Mouse (Mus musculus): ENCODE data around the gene March10. TPM values are rescaled to one million over a fixed set of nuclear protein-coding genes. Genes with fewer than 3 reads are reported as not detected.

Gene March10
- polyA plus RNA-seq, 1 experiment from 2014 or later: not detected

- Histone ChIP-seq H3K4me2 (no peak overlapping the region), H3K36me3 (replicated peaks) (no peaks in the 10 kb centered on the region), H3K4me3 (replicated peaks) (no peak overlapping the region), H3K9me3 (no peaks in the 10 kb centered on the region), H3K9ac (no peak overlapping the region), H3K27ac (no peak overlapping the region), H3K27me3 (no peaks in the 10 kb centered on the region), H3K4me1 (0 out of 2 replicates have a peak, but pooled peaks cover 2% of the 10 kb centered on the region)
- 87% methylated on average over 7 of the region's 7 CpGs for WGBS
- ATAC-seq (ENCODE audit: low FRiP score): no peak
Measured at GRCm38 (mm10) chr11:105438907-105439306, 17.6 kb downstream of the March10 start.

DNA sequence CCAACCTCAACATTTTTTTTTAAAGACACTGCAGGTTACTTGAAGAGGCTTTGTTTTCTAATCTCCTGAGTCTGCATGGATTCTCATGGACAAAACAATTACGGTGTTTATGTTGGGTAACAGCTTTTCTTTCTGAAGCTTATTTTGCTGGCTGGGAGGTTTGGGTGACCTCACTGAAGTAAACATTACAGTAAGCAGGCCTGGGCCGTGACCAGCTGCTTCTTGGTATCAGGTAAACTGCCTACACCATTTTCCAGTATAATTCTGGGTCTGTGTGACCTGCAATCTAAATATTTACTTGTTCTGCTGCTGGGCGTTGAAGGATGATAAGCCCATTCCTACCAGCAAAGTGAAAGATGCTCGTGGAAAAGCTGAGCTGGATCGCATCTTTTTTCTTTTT, 30.1 kb downstream of the March10 start:
- Histone ChIP-seq H3K4me3 (replicated peaks) (no peak overlapping the region), H3K4me2 (no peak overlapping the region), H3K36me3 (replicated peaks) (no peaks in the 10 kb centered on the region), H3K9me3 (no peaks in the 10 kb centered on the region), H3K9ac (no peak overlapping the region), H3K27me3 (no peaks in the 10 kb centered on the region), H3K27ac (no peak overlapping the region), H3K4me1 (no peaks in the 10 kb centered on the region)
- WGBS: 88% methylated on average over 5 of the region's 5 CpGs
- ATAC-seq (ENCODE audit: low FRiP score): no peak

DNA sequence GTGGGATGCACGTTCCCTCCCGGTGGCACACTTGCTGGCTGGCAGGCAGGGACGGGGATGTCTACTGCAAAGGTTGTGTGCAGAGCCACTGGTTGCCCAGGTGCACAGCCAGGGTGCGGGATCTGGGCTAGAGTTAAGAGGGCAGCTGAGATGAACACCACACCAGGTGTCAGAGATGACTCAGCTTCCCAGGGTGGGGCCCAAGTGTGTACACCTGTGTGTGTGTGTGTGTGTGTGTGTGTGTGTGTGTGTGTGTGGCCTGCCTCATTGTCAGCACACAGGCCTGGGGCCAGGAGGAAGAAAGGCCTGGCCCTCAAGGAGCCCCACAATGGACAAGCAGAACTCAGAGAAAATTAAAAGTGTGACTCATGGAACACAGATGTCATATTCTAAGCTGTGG, 31.9 kb downstream of the March10 start:
- Histone ChIP-seq H3K9me3 (no peaks in the 10 kb centered on the region), H3K4me2 (no peak overlapping the region), H3K4me3 (replicated peaks) (no peak overlapping the region), H3K36me3 (replicated peaks) (no peaks in the 10 kb centered on the region), H3K4me1 (no peaks in the 10 kb centered on the region), H3K27me3 (no peaks in the 10 kb centered on the region), H3K9ac (no peak overlapping the region), H3K27ac (no peak overlapping the region)
- ATAC-seq (ENCODE audit: low FRiP score): no peak
- 93% methylated on average over 4 of the region's 4 CpGs for WGBS

DNA sequence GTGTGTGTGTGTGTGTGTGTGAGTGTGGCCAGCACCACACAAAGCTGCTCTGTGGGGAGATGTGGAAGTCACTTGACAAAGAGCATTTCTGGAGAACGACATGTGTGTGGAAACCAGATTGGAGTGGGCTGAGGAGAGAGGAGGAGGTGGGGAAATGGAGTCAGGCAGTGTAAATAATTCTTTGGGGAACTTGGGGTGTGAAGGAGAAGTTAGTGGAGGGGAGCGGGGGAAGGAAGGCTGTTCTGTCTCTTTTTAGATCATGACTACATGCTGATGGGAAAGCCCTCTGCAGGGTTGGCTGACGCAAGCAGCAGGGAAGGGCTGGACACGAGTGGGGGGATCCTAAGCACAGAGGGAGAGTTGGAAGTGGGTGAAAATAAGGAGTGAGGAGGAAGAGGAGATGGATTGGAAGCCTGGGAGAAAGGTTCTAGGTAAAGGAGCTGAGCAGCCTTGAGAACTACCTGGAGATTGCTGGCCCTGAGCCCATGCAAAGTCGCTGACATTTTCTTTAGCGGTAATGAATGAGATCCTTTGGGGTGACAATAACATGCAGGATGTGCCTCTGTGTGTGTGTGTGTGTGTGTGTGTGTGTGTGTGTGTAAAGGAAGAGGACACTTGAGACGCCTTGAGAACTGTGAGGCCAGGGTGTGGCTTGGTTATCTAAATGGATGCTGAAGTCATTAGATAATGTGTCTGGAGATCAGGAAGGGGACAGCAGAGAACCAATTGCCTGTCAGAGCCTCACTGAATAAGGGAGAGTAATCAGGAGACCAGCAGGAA, 35.7 kb downstream of the March10 start:
- H3K36me3 ChIP-seq (replicated peaks): no peaks in the 10 kb centered on the region
- H3K4me2 ChIP-seq: no peak overlapping the region
- no peaks in the 10 kb centered on the region for H3K4me1 ChIP-seq
- no peaks in the 10 kb centered on the region for H3K9me3 ChIP-seq
- 83% methylated on average over 7 of the region's 7 CpGs for WGBS
- no peak overlapping the region for H3K4me3 ChIP-seq (replicated peaks)
- H3K27ac ChIP-seq: no peak overlapping the region
- no peaks in the 10 kb centered on the region for H3K27me3 ChIP-seq
- no peak overlapping the region for H3K9ac ChIP-seq
- ATAC-seq (ENCODE audit: low FRiP score): no peak

DNA sequence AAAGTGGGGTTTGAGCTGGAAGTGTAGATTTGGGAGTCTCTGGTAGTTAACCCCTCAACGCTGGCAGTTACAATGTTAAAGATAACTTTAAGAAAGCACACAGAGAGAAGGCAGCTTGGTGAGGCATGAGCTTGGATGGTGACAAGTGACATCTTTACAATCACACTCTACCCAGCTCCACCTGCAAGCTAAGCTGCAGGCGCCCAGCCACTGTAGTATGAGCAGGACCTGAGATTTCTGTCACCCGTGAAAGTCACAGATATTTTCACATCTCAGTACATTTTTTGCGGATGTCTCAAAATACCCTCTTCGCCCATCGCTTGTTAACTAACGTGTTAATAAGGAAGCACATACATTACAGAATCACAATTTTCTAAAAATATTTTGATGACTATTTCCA, 36.6 kb downstream of the March10 start:
- ATAC-seq (ENCODE audit: low FRiP score): no peak
- Histone ChIP-seq H3K9me3 (no peaks in the 10 kb centered on the region), H3K27ac (no peak overlapping the region), H3K4me3 (replicated peaks) (no peak overlapping the region), H3K36me3 (replicated peaks) (no peaks in the 10 kb centered on the region), H3K4me2 (no peak overlapping the region), H3K9ac (no peak overlapping the region), H3K4me1 (no peaks in the 10 kb centered on the region), H3K27me3 (no peaks in the 10 kb centered on the region)
- 95% methylated on average over 7 of the region's 7 CpGs for WGBS

DNA sequence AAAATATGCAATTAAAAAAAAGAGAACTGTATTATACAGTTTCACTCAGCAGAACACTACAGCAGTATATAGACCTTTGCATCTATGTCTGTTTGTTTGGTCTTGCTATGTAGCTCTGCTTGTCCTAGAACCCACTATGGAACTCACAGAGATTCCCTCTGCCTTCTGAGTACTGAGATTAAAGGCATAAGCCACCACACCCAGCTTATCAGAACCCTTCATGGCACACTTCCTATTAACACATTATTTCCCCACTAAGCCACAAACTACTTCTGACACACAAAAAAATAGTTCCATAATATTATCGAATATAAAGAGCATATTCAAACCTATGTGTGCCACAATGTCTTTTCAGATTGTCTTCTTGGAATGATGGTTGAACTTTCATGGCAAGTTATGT, 42.5 kb downstream of the March10 start:
- Histone ChIP-seq H3K4me1 (no peaks in the 10 kb centered on the region), H3K4me2 (no peak overlapping the region), H3K4me3 (replicated peaks) (no peak overlapping the region), H3K9ac (no peak overlapping the region), H3K9me3 (no peaks in the 10 kb centered on the region), H3K27ac (no peak overlapping the region), H3K36me3 (replicated peaks) (no peaks in the 10 kb centered on the region), H3K27me3 (no peaks in the 10 kb centered on the region)
- no peak for ATAC-seq (ENCODE audit: low FRiP score)
- WGBS: 98% methylated on average over 1 of the region's 1 CpGs

- 95% methylated on average over 11 of the region's 11 CpGs for WGBS
- Histone ChIP-seq H3K9ac (no peak overlapping the region), H3K27me3 (no peaks in the 10 kb centered on the region), H3K9me3 (no peaks in the 10 kb centered on the region), H3K27ac (no peak overlapping the region), H3K36me3 (replicated peaks) (no peaks in the 10 kb centered on the region), H3K4me1 (peaks cover 22% of the 10 kb centered on the region), H3K4me2 (no peak overlapping the region), H3K4me3 (replicated peaks) (no peak overlapping the region)
- ATAC-seq (ENCODE audit: low FRiP score): no peak
Measured at GRCm38 (mm10) chr11:105409408-105409807, 47.1 kb downstream of the March10 start.

GRCm38 (mm10) chr11:105407846-105408441, 48.6 kb downstream of the March10 start:
- Histone ChIP-seq H3K4me2 (no peak overlapping the region), H3K9ac (no peak overlapping the region), H3K9me3 (no peaks in the 10 kb centered on the region), H3K4me3 (replicated peaks) (no peak overlapping the region), H3K36me3 (replicated peaks) (no peaks in the 10 kb centered on the region), H3K27ac (no peak overlapping the region), H3K27me3 (no peaks in the 10 kb centered on the region), H3K4me1 (peaks cover 22% of the 10 kb centered on the region)
- ATAC-seq (ENCODE audit: low FRiP score): 0 out of 2 replicates have a peak, but pooled peaks have one; percentile 27
- WGBS: 40% methylated on average over 6 of the region's 6 CpGs

- H3K27me3 ChIP-seq: no peaks in the 10 kb centered on the region
- H3K36me3 ChIP-seq (replicated peaks): no peaks in the 10 kb centered on the region
- H3K9ac ChIP-seq: no peak overlapping the region
- H3K4me3 ChIP-seq (replicated peaks): no peak overlapping the region
- no peak overlapping the region for H3K4me2 ChIP-seq
- no peaks in the 10 kb centered on the region for H3K9me3 ChIP-seq
- WGBS: 72% methylated on average over 9 of the region's 9 CpGs
- no peak for ATAC-seq (ENCODE audit: low FRiP score)
- H3K4me1 ChIP-seq: peaks cover 11% of the 10 kb centered on the region
- no peak overlapping the region for H3K27ac ChIP-seq
Measured at GRCm38 (mm10) chr11:105402355-105402754, 54.2 kb downstream of the March10 start.

DNA sequence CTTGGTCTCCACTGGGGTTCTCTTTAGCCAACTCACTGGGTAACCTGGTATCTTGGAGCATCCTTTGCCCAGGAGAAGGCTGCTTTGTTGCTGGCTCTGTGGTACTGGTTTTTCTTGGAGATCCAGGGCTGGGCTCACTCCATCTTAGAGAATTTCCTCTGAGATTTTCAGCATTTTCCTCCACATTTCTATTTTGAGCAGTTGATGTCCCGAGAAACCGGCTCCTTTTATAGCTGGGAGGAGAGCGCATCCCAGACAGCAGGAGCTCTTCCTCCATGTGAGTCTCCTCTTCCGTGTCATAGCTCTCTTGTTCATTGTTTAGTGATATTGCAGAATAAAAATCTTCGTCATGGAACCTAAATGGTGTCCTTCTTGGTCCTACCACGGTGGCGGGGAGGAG, 66.2 kb downstream of the March10 start:
- Histone ChIP-seq H3K9ac (no peak overlapping the region), H3K9me3 (no peaks in the 10 kb centered on the region), H3K27ac (no peak overlapping the region), H3K4me2 (no peak overlapping the region), H3K4me3 (replicated peaks) (no peak overlapping the region), H3K4me1 (peaks cover 9% of the 10 kb centered on the region; the same call in 1 of the 2 replicates), H3K27me3 (no peaks in the 10 kb centered on the region), H3K36me3 (replicated peaks) (no peaks in the 10 kb centered on the region)
- 91% methylated on average over 7 of the region's 7 CpGs for WGBS
- ATAC-seq (ENCODE audit: low FRiP score): no peak

- Histone ChIP-seq H3K4me2 (no peak overlapping the region), H3K4me3 (replicated peaks) (no peak overlapping the region), H3K4me1 (peaks cover 9% of the 10 kb centered on the region; the same call in 1 of the 2 replicates), H3K27ac (no peak overlapping the region), H3K27me3 (no peaks in the 10 kb centered on the region), H3K9me3 (no peaks in the 10 kb centered on the region), H3K9ac (no peak overlapping the region), H3K36me3 (replicated peaks) (no peaks in the 10 kb centered on the region)
- WGBS: 56% methylated on average over 2 of the region's 2 CpGs
- ATAC-seq (ENCODE audit: low FRiP score): no peak; the same call in 1 of the 2 replicates
Measured at GRCm38 (mm10) chr11:105388636-105389035, 67.9 kb downstream of the March10 start.

DNA sequence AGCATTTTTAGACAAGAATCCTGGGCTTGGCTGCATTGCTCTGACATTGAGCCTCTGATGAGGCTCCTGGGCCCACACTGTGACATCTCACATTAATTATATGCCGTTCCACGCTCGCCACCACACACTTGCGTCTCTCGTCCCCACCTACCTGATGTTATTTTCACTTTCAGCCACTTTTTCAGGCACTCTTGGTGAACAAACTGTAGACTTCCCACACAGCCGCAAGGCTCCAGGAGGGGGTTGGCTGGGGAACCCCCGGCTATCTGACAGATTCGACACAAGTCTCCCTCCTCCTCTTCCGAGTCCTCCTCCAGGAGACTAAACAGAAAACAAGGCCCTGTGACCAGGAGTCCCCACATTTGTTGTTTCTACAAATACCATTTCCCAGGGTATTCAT, 71.3 kb downstream of the March10 start:
- ATAC-seq (ENCODE audit: low FRiP score): no peak
- 81% methylated on average over 9 of the region's 9 CpGs for WGBS
- no peak overlapping the region for H3K27ac ChIP-seq

DNA sequence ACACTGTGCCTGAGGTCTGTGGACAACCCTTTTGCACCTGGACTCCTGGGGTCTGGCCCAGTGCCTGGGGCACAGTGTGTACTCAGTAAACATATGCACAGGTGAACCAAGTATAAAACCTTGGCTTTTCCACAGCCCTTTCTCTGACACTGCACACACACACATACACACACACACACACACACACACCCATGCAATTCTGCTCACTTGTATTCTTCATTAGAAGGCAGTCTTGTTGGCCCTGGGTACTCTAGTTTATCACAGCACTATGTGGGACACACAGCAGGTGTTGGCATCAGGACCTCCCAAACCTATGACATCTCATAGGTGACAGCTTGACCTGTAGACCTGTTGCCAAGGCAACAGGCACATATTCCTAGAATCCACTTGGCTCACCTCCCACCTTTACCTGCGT, 80.7 kb downstream of the March10 start:
- no peak overlapping the region for H3K27ac ChIP-seq
- H3K9me3 ChIP-seq: no peaks in the 10 kb centered on the region
- no peak overlapping the region for H3K4me3 ChIP-seq (replicated peaks)
- no peak overlapping the region for H3K9ac ChIP-seq
- no peaks in the 10 kb centered on the region for H3K36me3 ChIP-seq (replicated peaks)
- 0 out of 2 replicates have a peak, but pooled peaks cover 3% of the 10 kb centered on the region for H3K27me3 ChIP-seq
- ATAC-seq (ENCODE audit: low FRiP score): no peak
- 90% methylated on average over 1 of the region's 1 CpGs for WGBS
- no peak overlapping the region for H3K4me2 ChIP-seq
- H3K4me1 ChIP-seq: no peaks in the 10 kb centered on the region

More for the DNA sequence above, 71.3 kb downstream of the March10 start:
- no peaks in the 10 kb centered on the region for H3K27me3 ChIP-seq
- H3K9me3 ChIP-seq: no peaks in the 10 kb centered on the region
- H3K36me3 ChIP-seq (replicated peaks): no peaks in the 10 kb centered on the region
- no peak overlapping the region for H3K9ac ChIP-seq
- peaks cover 9% of the 10 kb centered on the region; the same call in 1 of the 2 replicates for H3K4me1 ChIP-seq
- H3K4me2 ChIP-seq: no peak overlapping the region
- H3K4me3 ChIP-seq (replicated peaks): no peak overlapping the region
